Mouse (Mus musculus) heart, embryonic 14.5 days (tissue): ENCODE data around the gene Olfr1465. TPM values are rescaled to one million over a fixed set of nuclear protein-coding genes. Genes with fewer than 3 reads are reported as not detected.

Experiments used
- ATAC-seq: fragments of 200-750 bp; cut with Nextera tagmentation; 2 replicates; pipeline ENCODE4 v1.8.0; 2017; ENCODE audit warnings: low read depth, moderate TSS enrichment; ENCODE audit not compliant: insufficient number of reproducible peaks, insufficient read depth, low FRiP score
- H3K27ac ChIP-seq, 2 experiments: fragments of 200-500 bp in 1 of 2; fragments of 300-500 bp in 1 of 2; sonication (generic) in 1 of 2; replicated peaks in 1 of 2; 2 replicates each; pipeline ENCODE4 v1.5.1; 2012 to 2014; ENCODE audit warnings: low read depth in 2 of 2, low read length in 2 of 2, control low read depth in 1 of 2, mild to moderate bottlenecking in 1 of 2, mixed read lengths in 1 of 2; ENCODE audit not compliant: control insufficient read depth in 1 of 2, insufficient read depth in 1 of 2
- H3K27me3 ChIP-seq: fragments of 300-500 bp; sonication (generic); 2 replicates; pipeline ENCODE4 v1.6.1; 2014; ENCODE audit warnings: mild to moderate bottlenecking, low read length, control low read depth; ENCODE audit not compliant: control insufficient read depth, insufficient read depth
- H3K36me3 ChIP-seq: fragments of 300-500 bp; sonication (generic); 2 replicates; pipeline ENCODE4 v1.6.1; 2014; ENCODE audit warnings: mild to moderate bottlenecking, control low read depth, low read length, mixed read lengths; ENCODE audit not compliant: control insufficient read depth, insufficient read depth
- H3K4me1 ChIP-seq, 2 experiments: fragments of 200-500 bp in 1 of 2; fragments of 300-500 bp in 1 of 2; sonication (generic) in 1 of 2; 2 replicates each; pipeline ENCODE4 v1.6.1; 2012 to 2014; ENCODE audit warnings: low read length in 2 of 2, control low read depth in 1 of 2, mixed read lengths in 1 of 2; ENCODE audit not compliant: control insufficient read depth in 2 of 2, insufficient read depth in 2 of 2
- H3K4me2 ChIP-seq: fragments of 300-500 bp; sonication (generic); 2 replicates; pipeline ENCODE4 v1.6.1; 2014; ENCODE audit warnings: mild to moderate bottlenecking, low read length
- H3K4me3 ChIP-seq, 2 experiments: fragments of 200-500 bp in 1 of 2; fragments of 300-500 bp in 1 of 2; sonication (generic) in 1 of 2; 2 replicates each; pipeline ENCODE4 v1.5.1; 2012 to 2014; ENCODE audit warnings: low read length in 2 of 2, mild to moderate bottlenecking in 2 of 2, control low read depth in 1 of 2, low read depth in 1 of 2, moderate library complexity in 1 of 2; ENCODE audit not compliant: control insufficient read depth in 1 of 2, insufficient read depth in 1 of 2
- H3K9ac ChIP-seq: fragments of 300-500 bp; sonication (generic); 2 replicates; pipeline ENCODE4 v1.6.1; 2014; ENCODE audit warnings: mild to moderate bottlenecking, low read length
- H3K9me3 ChIP-seq: fragments of 300-500 bp; sonication (generic); 2 replicates; pipeline ENCODE4 v1.6.1; 2016; ENCODE audit warnings: low read length, control low read depth; ENCODE audit not compliant: control insufficient read depth
- WGBS: fragments of 180-500 bp; shearing (Covaris S2); extraction: QIAGEN DNeasy Blood & Tissue Kit; methylation state at CpG from one replicate; pipeline ENCODE4 v1.1.7; 2014; 5-methylcytosine and 5-hydroxymethylcytosine counted together
- polyA plus RNA-seq: library from polyadenylated mRNA; unstranded; fragments of >200 nt; fragmentation: Nextera tagmentation; extraction: Ambion mirVana; gene quantifications from 2 replicates; pipeline ENCODE4 v1.2.1, GENCODE M21; 2014

The Olfr1465 gene
- not detected in 2 replicates for polyA plus RNA-seq

- H3K9me3 ChIP-seq = peaks cover 4% of the 10 kb centered on the region; the same call in 1 of the 2 replicates
These were observed at the start of gene Olfr1465 for GRCm38 (mm10) chr19:13315441-13315840. TSS of gene Olfr1465 (minus strand) at chr19:13315541.

DNA sequence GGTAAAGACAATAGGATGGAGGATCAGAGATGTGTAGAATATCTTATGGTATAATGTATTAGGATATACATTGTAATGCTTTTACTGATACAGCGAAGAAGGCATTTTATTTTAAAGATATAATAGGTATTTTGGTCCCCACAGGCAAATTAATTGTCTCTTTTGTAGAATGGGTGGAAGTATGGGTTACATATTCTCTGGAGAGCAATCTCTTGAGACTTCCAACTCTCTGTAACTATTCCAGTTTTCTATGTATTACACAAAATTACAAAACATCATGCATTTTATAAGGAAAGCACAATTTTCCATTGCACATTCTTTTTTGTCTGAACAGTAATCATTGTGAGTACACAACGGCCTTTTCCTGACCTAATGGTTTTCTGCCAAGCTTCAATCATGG lies 46.6 kb upstream of the Olfr1465 start, which contains the start of gene Olfr1467:
Olfr1467 (plus strand) TSS at position 301 of the 400 bp plus-strand sequence.
- Histone ChIP-seq H3K4me1 (no peaks in the 10 kb centered on the region), H3K36me3 (no peaks in the 10 kb centered on the region), H3K9me3 (peaks cover 14% of the 10 kb centered on the region), H3K4me3 (no peak within 1 kb of the TSS), H3K27ac (no peak within 1 kb of the TSS), H3K27me3 (no peaks in the 10 kb centered on the region), H3K9ac (no peak within 1 kb of the TSS), H3K4me2 (no peak within 1 kb of the TSS)
- whole genome bisulfite sequencing = 68% methylated on average over 2 of the region's 2 CpGs
- no peak for ATAC-seq

More at GRCm38 (mm10) chr19:13315441-13315840, at the start of gene Olfr1465:
- H3K36me3 ChIP-seq = no peaks in the 10 kb centered on the region
- H3K9ac ChIP-seq = no peak within 1 kb of the TSS
- H3K27ac ChIP-seq = no peak within 1 kb of the TSS
- H3K27me3 ChIP-seq = no peaks in the 10 kb centered on the region
- no peak within 1 kb of the TSS for H3K4me2 ChIP-seq
- ATAC-seq = no peak
- H3K4me3 ChIP-seq = no peak within 1 kb of the TSS
- H3K4me1 ChIP-seq = no peaks in the 10 kb centered on the region

DNA sequence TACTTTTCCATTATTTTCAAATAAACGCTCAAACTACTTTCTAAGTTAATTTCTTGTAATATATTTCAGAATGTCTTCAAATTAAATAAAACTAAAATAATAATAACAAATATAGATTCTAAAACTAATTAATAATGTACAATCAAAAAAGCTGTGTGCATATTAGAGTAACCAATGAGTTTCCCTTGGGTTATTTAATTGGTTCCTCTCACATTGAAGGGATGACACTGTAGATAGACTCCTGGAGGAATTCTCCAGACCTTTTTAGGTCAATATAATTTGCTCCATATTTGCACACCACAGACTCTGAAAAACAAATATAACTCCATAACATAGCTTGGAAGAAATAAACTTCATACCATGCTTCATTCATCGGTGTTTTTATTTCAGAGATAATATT lies 23.2 kb upstream of the Olfr1465 start, which contains the start of gene Olfr1466:
Olfr1466 (plus strand) TSS at position 301 of the 400 bp plus-strand sequence.
- Histone ChIP-seq H3K36me3 (no peaks in the 10 kb centered on the region), H3K9me3 (peaks cover 15% of the 10 kb centered on the region; the same call in 1 of the 2 replicates), H3K27me3 (no peaks in the 10 kb centered on the region), H3K4me1 (no peaks in the 10 kb centered on the region), H3K27ac (no peak within 1 kb of the TSS), H3K4me3 (no peak within 1 kb of the TSS), H3K4me2 (no peak within 1 kb of the TSS), H3K9ac (no peak within 1 kb of the TSS)
- no peak for ATAC-seq
- WGBS = 75% methylated on average over 2 of the region's 2 CpGs

Other genes starting within 250 kb of the Olfr1465 start
- not detected in 2 replicates for gene Olfr1457, start 217.7 kb downstream of the Olfr1465 start, polyA plus RNA-seq
- gene Olfr1458, start 208.8 kb downstream of the Olfr1465 start, polyA plus RNA-seq = not detected in 2 replicates
- gene Olfr1459, start 166.0 kb downstream of the Olfr1465 start, polyA plus RNA-seq = not detected in 2 replicates
- not detected in 2 replicates for gene Olfr1461, start 152.5 kb downstream of the Olfr1465 start, polyA plus RNA-seq
- gene Olfr1462, start 129.8 kb downstream of the Olfr1465 start, polyA plus RNA-seq = not detected in 2 replicates
- gene Olfr1463, start 84.2 kb downstream of the Olfr1465 start, polyA plus RNA-seq = not detected in 2 replicates
- gene Olfr1466, start 23.3 kb upstream of the Olfr1465 start, polyA plus RNA-seq = not detected in 2 replicates
- not detected in 2 replicates for gene Olfr1467, start 46.7 kb upstream of the Olfr1465 start, polyA plus RNA-seq
- gene Olfr1469, start 92.3 kb upstream of the Olfr1465 start, polyA plus RNA-seq = not detected in 2 replicates
- gene Olfr1471, start 127.9 kb upstream of the Olfr1465 start, polyA plus RNA-seq = not detected in 2 replicates
- gene Olfr1472, start 140.5 kb upstream of the Olfr1465 start, polyA plus RNA-seq = not detected in 2 replicates
- gene Olfr1474, start 154.0 kb upstream of the Olfr1465 start, polyA plus RNA-seq = not detected in 2 replicates
- not detected in 2 replicates for gene Olfr1475, start 164.7 kb upstream of the Olfr1465 start, polyA plus RNA-seq
- not detected in 2 replicates for gene Olfr1477, start 185.0 kb upstream of the Olfr1465 start, polyA plus RNA-seq
- gene Olfr1480, start 212.4 kb upstream of the Olfr1465 start, polyA plus RNA-seq = not detected in 2 replicates